Mouse (Mus musculus) MEL (cell line): ENCODE data around the gene Tuba1b. TPM values are rescaled to one million over a fixed set of nuclear protein-coding genes. Genes with fewer than 3 reads are reported as not detected.

Experiments
- DNase-seq: peaks from one replicate; pipeline ENCODE4 v3.0.0; 2011; ENCODE audit warnings: low read depth, low spot score
- H3K27ac ChIP-seq: 2 replicates; pipeline ENCODE4 v1.5.1; 2012; ENCODE audit warnings: low read depth, mild to moderate bottlenecking, control low read depth, low read length, moderate library complexity; ENCODE audit not compliant: control insufficient read depth
- H3K27me3 ChIP-seq, 2 experiments: fragments of 150-350 bp in 1 of 2; sonication (generic) in 1 of 2; 2 replicates each; pipeline ENCODE4 v1.6.1; 2012; ENCODE audit warnings: low read length in 2 of 2, mild to moderate bottlenecking in 2 of 2, improper control_type of control experiment in 1 of 2, moderate library complexity in 1 of 2; ENCODE audit not compliant: insufficient read depth in 2 of 2, control insufficient read depth in 1 of 2
- H3K36me3 ChIP-seq, 2 experiments: 2 replicates each; pipeline ENCODE4 v1.6.1; 2012 to 2014; ENCODE audit warnings: low read length in 2 of 2, improper control_type of control experiment in 1 of 2, inconsistent platforms in 1 of 2, mild to moderate bottlenecking in 1 of 2; ENCODE audit not compliant: insufficient read depth in 2 of 2, control insufficient read depth in 1 of 2
- H3K4me1 ChIP-seq, 2 experiments: fragments of 150-350 bp in 1 of 2; sonication (generic) in 1 of 2; 2 replicates each; pipeline ENCODE4 v1.6.1; 2012; ENCODE audit warnings: low read length in 2 of 2, improper control_type of control experiment in 1 of 2, mild to moderate bottlenecking in 1 of 2; ENCODE audit not compliant: insufficient read depth in 2 of 2, control insufficient read depth in 1 of 2
- H3K4me3 ChIP-seq, 2 experiments: fragments of 150-350 bp in 1 of 2; sonication (generic) in 1 of 2; 2 replicates each; pipeline ENCODE4 v1.5.1; 2012; ENCODE audit warnings: low read depth in 2 of 2, low read length in 2 of 2, mild to moderate bottlenecking in 2 of 2, moderate library complexity in 2 of 2, control low read depth in 1 of 2, improper control_type of control experiment in 1 of 2; ENCODE audit not compliant: control insufficient read depth in 1 of 2, insufficient read depth in 1 of 2
- H3K79me2 ChIP-seq: 2 replicates; pipeline ENCODE4 v1.6.1; 2012; ENCODE audit warnings: mild to moderate bottlenecking, low read length, moderate library complexity; ENCODE audit not compliant: control insufficient read depth, poor library complexity, insufficient read depth
- H3K9ac ChIP-seq: 2 replicates; pipeline ENCODE4 v1.6.1; 2012; ENCODE audit warnings: low read depth, mild to moderate bottlenecking, control low read depth, low read length, moderate library complexity; ENCODE audit not compliant: control insufficient read depth, poor library complexity, severe bottlenecking
- H3K9me3 ChIP-seq: fragments of 150-350 bp; sonication (generic); replicated peaks from 2 replicates; pipeline ENCODE4 v1.6.1; 2012; ENCODE audit warnings: mild to moderate bottlenecking, low read length, improper control_type of control experiment, moderate library complexity; ENCODE audit not compliant: insufficient read depth
- BHLHE40 ChIP-seq: IDR thresholded peaks from 2 replicates; pipeline ENCODE4 v1.6.1; 2012; ENCODE audit warnings: low read depth, mild to moderate bottlenecking, inconsistent platforms, low read length, improper control_type of control experiment, borderline replicate concordance
- E2F4 ChIP-seq: IDR thresholded peaks from 2 replicates; pipeline ENCODE4 v1.6.1; 2011; ENCODE audit warnings: low read depth, low read length, improper control_type of control experiment, borderline replicate concordance
- ELF1 ChIP-seq: IDR thresholded peaks from 2 replicates; pipeline ENCODE4 v1.6.1; 2014; ENCODE audit warnings: low read depth, mild to moderate bottlenecking, inconsistent platforms, low read length, improper control_type of control experiment, moderate library complexity
- EP300 ChIP-seq, 2 experiments: IDR thresholded peaks; 2 replicates each; pipeline ENCODE4 v1.6.1; 2011; ENCODE audit warnings: improper control_type of control experiment in 2 of 2, low read length in 2 of 2, low read depth in 1 of 2, mild to moderate bottlenecking in 1 of 2
- ETS1 ChIP-seq: IDR thresholded peaks from 2 replicates; pipeline ENCODE4 v1.6.1; 2012; ENCODE audit warnings: low read depth, mild to moderate bottlenecking, inconsistent platforms, low read length, improper control_type of control experiment, moderate library complexity
- GABPA ChIP-seq: IDR thresholded peaks from 2 replicates; pipeline ENCODE4 v1.6.1; 2012; ENCODE audit warnings: low read depth, mild to moderate bottlenecking, inconsistent platforms, low read length, improper control_type of control experiment, moderate library complexity
- GATA1 ChIP-seq: IDR thresholded peaks from 2 replicates; pipeline ENCODE4 v1.6.1; 2011; ENCODE audit warnings: low read depth, low read length, improper control_type of control experiment
- HCFC1 ChIP-seq: IDR thresholded peaks from 2 replicates; pipeline ENCODE4 v1.6.1; 2012; ENCODE audit warnings: low read depth, mild to moderate bottlenecking, inconsistent platforms, low read length, improper control_type of control experiment, moderate library complexity
- MAFK ChIP-seq: IDR thresholded peaks from 2 replicates; pipeline ENCODE4 v1.6.1; 2011; ENCODE audit warnings: low read depth, mild to moderate bottlenecking, low read length, improper control_type of control experiment, borderline replicate concordance
- MAX ChIP-seq: IDR thresholded peaks from 2 replicates; pipeline ENCODE4 v1.6.1; 2011; ENCODE audit warnings: low read length, improper control_type of control experiment
- MAZ ChIP-seq: IDR thresholded peaks from 2 replicates; pipeline ENCODE4 v1.6.1; 2012; ENCODE audit warnings: low read depth, mild to moderate bottlenecking, inconsistent platforms, low read length, improper control_type of control experiment
- MXI1 ChIP-seq: IDR thresholded peaks from 2 replicates; pipeline ENCODE4 v1.6.1; 2011; ENCODE audit warnings: mild to moderate bottlenecking, low read depth, low read length, improper control_type of control experiment
- MYB ChIP-seq: IDR thresholded peaks from 2 replicates; pipeline ENCODE4 v1.6.1; 2011; ENCODE audit warnings: mild to moderate bottlenecking, low read depth, low read length, improper control_type of control experiment
- MYC ChIP-seq: IDR thresholded peaks from 2 replicates; pipeline ENCODE4 v1.6.1; 2011; ENCODE audit warnings: low read depth, mild to moderate bottlenecking, low read length, improper control_type of control experiment, moderate library complexity
- NELFE ChIP-seq: IDR thresholded peaks from 2 replicates; pipeline ENCODE4 v1.6.1; 2011; ENCODE audit warnings: low read depth, low read length, improper control_type of control experiment
- POLR2A ChIP-seq, 2 experiments: IDR thresholded peaks; 2 replicates each; pipeline ENCODE4 v1.6.1; 2011 to 2012; ENCODE audit warnings: low read length in 2 of 2, mild to moderate bottlenecking in 2 of 2, control low read depth in 1 of 2, improper control_type of control experiment in 1 of 2, low read depth in 1 of 2, moderate library complexity in 1 of 2; ENCODE audit not compliant: control insufficient read depth in 1 of 2, insufficient read depth in 1 of 2, poor library complexity in 1 of 2
- POLR2AphosphoS2 ChIP-seq: IDR thresholded peaks from 2 replicates; pipeline ENCODE4 v1.6.1; 2011; ENCODE audit warnings: low read length, improper control_type of control experiment
- RAD21 ChIP-seq: IDR thresholded peaks from 2 replicates; pipeline ENCODE4 v1.6.1; 2011; ENCODE audit warnings: mild to moderate bottlenecking, low read depth, low read length, improper control_type of control experiment
- RCOR1 ChIP-seq: IDR thresholded peaks from 2 replicates; pipeline ENCODE4 v1.6.1; 2012; ENCODE audit warnings: low read depth, mild to moderate bottlenecking, inconsistent platforms, low read length, improper control_type of control experiment
- SIN3A ChIP-seq: IDR thresholded peaks from 2 replicates; pipeline ENCODE4 v1.6.1; 2012; ENCODE audit warnings: low read length, improper control_type of control experiment, inconsistent platforms
- SMC3 ChIP-seq: IDR thresholded peaks from 2 replicates; pipeline ENCODE4 v1.6.1; 2011; ENCODE audit warnings: low read depth, low read length, improper control_type of control experiment
- TAL1 ChIP-seq: IDR thresholded peaks from 2 replicates; pipeline ENCODE4 v1.6.1; 2012; ENCODE audit warnings: mild to moderate bottlenecking, inconsistent platforms, low read length, moderate library complexity, mixed read lengths
- TBP ChIP-seq: IDR thresholded peaks from 2 replicates; pipeline ENCODE4 v1.8.0; 2011; ENCODE audit warnings: low read depth, low read length, improper control_type of control experiment
- TCF12 ChIP-seq: IDR thresholded peaks from 2 replicates; pipeline ENCODE4 v1.6.1; 2014; ENCODE audit warnings: low read depth, mild to moderate bottlenecking, inconsistent platforms, low read length, improper control_type of control experiment, moderate library complexity
- UBTF ChIP-seq: IDR thresholded peaks from 2 replicates; pipeline ENCODE4 v1.6.1; 2012; ENCODE audit warnings: low read depth, mild to moderate bottlenecking, inconsistent platforms, low read length, improper control_type of control experiment, moderate library complexity, borderline replicate concordance; ENCODE audit not compliant: insufficient read depth
- USF1 ChIP-seq: IDR thresholded peaks from 2 replicates; pipeline ENCODE4 v1.6.1; 2014; ENCODE audit warnings: low read depth, mild to moderate bottlenecking, inconsistent platforms, low read length, improper control_type of control experiment, moderate library complexity
- USF2 ChIP-seq, 2 experiments: IDR thresholded peaks; 2 replicates each; pipeline ENCODE4 v1.6.1; 2011 to 2012; ENCODE audit warnings: improper control_type of control experiment in 2 of 2, low read length in 2 of 2, borderline replicate concordance in 1 of 2, inconsistent platforms in 1 of 2, low read depth in 1 of 2, mild to moderate bottlenecking in 1 of 2; ENCODE audit not compliant: insufficient read depth in 1 of 2
- ZMIZ1 ChIP-seq: IDR thresholded peaks from 2 replicates; pipeline ENCODE4 v1.6.1; 2012; ENCODE audit warnings: low read depth, mild to moderate bottlenecking, inconsistent platforms, low read length, improper control_type of control experiment, moderate library complexity
- polyA plus RNA-seq, 2 experiments: library from polyadenylated mRNA; stranded (reverse) in 1 of 2; unstranded in 1 of 2; fragments of >175 nt in 1 of 2; fragments of >200 nt in 1 of 2; gene quantifications; 2 replicates each; pipeline versions ENCODE4 v1.2.1 to v1.2.4; 2012; ENCODE audit warnings: low replicate concordance in 2 of 2, low read depth in 1 of 2; ENCODE audit not compliant: insufficient read length in 2 of 2, insufficient read depth in 1 of 2, missing spikeins in 1 of 2
- total RNA-seq: library from RNA; depleted of rRNA; stranded (reverse); fragments of 300-350 nt; gene quantifications from 2 replicates; pipeline ENCODE4 v1.2.3, GENCODE M21; 2012

Tuba1b gene
- total and polyA plus RNA-seq, 3 experiments, result 1,577 to 1,861 TPM; not detected in 1

DNA sequence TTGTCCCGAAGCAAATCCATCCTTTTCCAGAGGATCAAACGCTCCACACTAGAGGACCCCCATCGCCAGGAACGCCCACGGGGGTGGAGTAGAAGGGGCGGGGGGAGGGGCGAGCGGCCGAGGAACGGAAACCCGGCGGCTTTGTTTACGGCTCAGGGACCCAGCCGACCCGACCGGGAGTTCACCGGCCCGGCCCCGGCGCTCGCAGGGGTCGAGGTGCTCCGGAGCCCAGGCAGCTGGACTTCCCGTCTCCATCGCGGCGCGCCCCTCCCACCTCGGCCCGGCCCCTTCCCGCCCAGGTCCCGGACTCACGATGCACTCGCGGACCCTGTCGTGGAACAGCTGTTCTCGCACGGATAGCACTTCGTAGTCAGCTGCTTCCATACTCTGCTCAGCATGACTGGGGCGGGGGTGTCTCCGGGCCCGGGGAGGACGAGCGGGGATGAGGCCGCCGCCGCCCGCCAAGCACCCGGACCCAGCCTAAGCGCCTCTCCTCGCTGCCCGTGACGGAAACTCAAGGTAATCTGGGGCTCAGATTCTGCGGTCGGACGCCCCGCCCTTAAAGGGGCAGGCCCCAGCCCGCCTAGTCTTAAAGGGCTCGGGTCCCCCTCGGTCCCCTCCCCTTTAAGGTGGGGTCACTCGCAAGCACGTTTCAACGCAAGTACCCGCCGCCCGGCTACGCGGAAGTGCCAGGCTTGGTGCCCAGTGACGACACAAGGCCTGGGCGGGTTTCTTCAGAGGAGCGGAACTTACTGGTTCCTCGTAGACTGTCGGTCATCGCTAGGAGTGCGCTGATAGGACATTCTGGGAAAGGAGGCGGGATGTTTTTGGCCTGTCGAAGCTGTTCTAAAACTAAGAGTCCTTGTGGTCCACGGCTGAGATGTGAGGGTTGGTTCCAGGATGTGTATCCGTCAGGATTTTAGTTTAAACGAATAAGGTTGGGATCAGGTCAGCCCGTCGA lies 16.5 kb downstream of the Tuba1b start, which contains the start of gene Lmbr1l:
Gene Lmbr1l (minus strand): TSS at position 694 of the 961 bp plus-strand sequence.
- DNase-seq, result peak; percentile 100
- peaks cover 6 to 7% of the 10 kb centered on the region in 2 experiments; a peak in 3 of 4 replicates for H3K4me1 ChIP-seq
- peak; percentile 89 for TF ChIP-seq TBP
- TF ChIP-seq ELF1, result peak; percentile 100
- no peak for TF ChIP-seq GABPA
- TF ChIP-seq MAX, result peak; percentile 78
- no peak for TF ChIP-seq MAFK
- TF ChIP-seq MAZ, result peak; percentile 72
- TF ChIP-seq RCOR1, result peak; percentile 86
- peak; percentile 86 for TF ChIP-seq ZMIZ1
- 0 out of 4 replicates have a peak, but pooled peaks of 1 of the 2 experiments have one; percentile 5 for TF ChIP-seq EP300 (IDR thresholded peaks at IDR 0.05; ENCODE audit: low read depth in 1 of 2, low read length in 2 of 2)
- TF ChIP-seq MYC, result peak; percentile 84
- TF ChIP-seq MXI1, result peak; percentile 94
- TF ChIP-seq E2F4, result 0 out of 2 replicates have a peak, but pooled peaks have one; percentile 60
- 0 out of 2 replicates have a peak, but pooled peaks have one; percentile 8 for TF ChIP-seq USF1
- TF ChIP-seq BHLHE40, result peak; percentile 91
- TF ChIP-seq MYB, result peak; percentile 65
- TF ChIP-seq UBTF, result 0 out of 2 replicates have a peak, but pooled peaks have one; percentile 42
- peak; percentile 87 for TF ChIP-seq HCFC1
- TF ChIP-seq TCF12, result peak; percentile 16
- TF ChIP-seq RAD21, result no peak
- TF ChIP-seq ETS1, result peak; percentile 64; the same call in 1 of the 2 replicates
- TF ChIP-seq GATA1, result no peak
- peak; percentile 99 for TF ChIP-seq SIN3A
- no peak for TF ChIP-seq SMC3
- peak; percentile 95 for TF ChIP-seq POLR2AphosphoS2
- peak; percentile 83 for TF ChIP-seq NELFE
- 0 out of 4 replicates have a peak, but pooled peaks of 1 of the 2 experiments have one; percentile 11 for TF ChIP-seq USF2 (IDR thresholded peaks at IDR 0.05; ENCODE audit: borderline replicate concordance in 1 of 2, insufficient read depth in 1 of 2, low read depth in 1 of 2, low read length in 2 of 2)
- TF ChIP-seq POLR2A (IDR thresholded peaks at IDR 0.05; ENCODE audit: control insufficient read depth in 1 of 2, insufficient read depth in 1 of 2, low read depth in 1 of 2, low read length in 2 of 2, poor library complexity in 1 of 2), result peak; percentile 49 to 90
- TF ChIP-seq TAL1, result no peak
- no peaks in the 10 kb centered on the region for H3K9me3 ChIP-seq
- peak within 1 kb of the TSS; percentile 41 for H3K27ac ChIP-seq
- peak within 1 kb of the TSS; percentile 69 for H3K9ac ChIP-seq
- no peaks in the 10 kb centered on the region for H3K27me3 ChIP-seq
- H3K36me3 ChIP-seq, result peaks cover 0 to 8% of the 10 kb centered on the region in 2 experiments; a peak in 2 of 4 replicates
- H3K4me3 ChIP-seq, result peak within 1 kb of the TSS; percentile 68 to 76
- H3K79me2 ChIP-seq, result peaks cover 2% of the 10 kb centered on the region; the same call in 1 of the 2 replicates
